In genomic region chr14:75473061-75473930, GRCm38 (mm10) we compare ENCODE assay signal across 11 mouse cellular contexts. TPM values are rescaled to one million over a fixed set of nuclear protein-coding genes. Genes with fewer than 3 reads are reported as not detected.
A peak's percentile ranks its signal among the peaks of the same experiment; 100 is the strongest.
DNase-seq lines count a peak whose midpoint lies in the region; ATAC-seq lines count a peak whose summit lies in the region.
"Had no signal": no experiment of that assay in that cellular context is flagged by ENCODE, and none has a peak within 500 bp of the region (broad histone marks: within the 10 kb centered on the region; RNA-seq: fewer than 3 reads in every experiment).

No protein-coding gene starts in this region.

- DNase-seq in heart, adult 18-20 months, result peak; percentile 17 to 22
- DNase-seq in 3134 (ENCODE audit: extremely low read depth, insufficient read length, low spot score), result peak; percentile 7
- peak; percentile 53 for DNase-seq in adrenal gland, postnatal 25 days
- no peak for DNase-seq in kidney, adult 11 months
- DNase-seq in cerebellum, adult 18-20 months, result no peak

- peaks cover 2% of the 10 kb centered on the region; the same call in 1 of the 2 replicates for H3K4me1 ChIP-seq in heart, embryonic 12.5 days (replicated peaks)
- peaks cover 21% of the 10 kb centered on the region for H3K4me1 ChIP-seq in hindbrain, embryonic 13.5 days (replicated peaks)

- H3K4me3 ChIP-seq in heart, embryonic 12.5 days, result no peak overlapping the region
- no peak overlapping the region for H3K4me3 ChIP-seq in hindbrain, embryonic 13.5 days

- 68% methylated on average over 9 of the region's 9 CpGs for WGBS in heart, embryonic 12.5 days
- WGBS in hindbrain, embryonic 13.5 days, result 53% methylated on average over 9 of the region's 9 CpGs

- no peak for ATAC-seq in heart, embryonic 12.5 days (ENCODE audit: insufficient number of reproducible peaks, low FRiP score)
- peak; percentile 75 for ATAC-seq in hindbrain, embryonic 13.5 days (ENCODE audit: low FRiP score)
- no peak for ATAC-seq in erythroid progenitor cell, adult 5-6 weeks (replicated peaks; ENCODE audit: low FRiP score, poor library complexity, severe bottlenecking)

- H3K4me2 ChIP-seq in heart, embryonic 12.5 days, result no peak overlapping the region
- H3K4me2 ChIP-seq in hindbrain, embryonic 13.5 days, result no peak overlapping the region

- H3K36me3 ChIP-seq in heart, embryonic 12.5 days, result no peaks in the 10 kb centered on the region
- no peaks in the 10 kb centered on the region for H3K36me3 ChIP-seq in hindbrain, embryonic 13.5 days

- no peak overlapping the region for H3K27ac ChIP-seq in heart, embryonic 12.5 days (ENCODE audit: poor library complexity, severe bottlenecking)
- peak overlapping the region; percentile 72 for H3K27ac ChIP-seq in hindbrain, embryonic 13.5 days
- H3K27ac ChIP-seq: liver, embryonic 14.5 days had no signal

- no peaks in the 10 kb centered on the region for H3K27me3 ChIP-seq in heart, embryonic 12.5 days (replicated peaks)
- no peaks in the 10 kb centered on the region for H3K27me3 ChIP-seq in hindbrain, embryonic 13.5 days

- H3K9me3 ChIP-seq in heart, embryonic 12.5 days (replicated peaks), result no peaks in the 10 kb centered on the region
- no peaks in the 10 kb centered on the region for H3K9me3 ChIP-seq in hindbrain, embryonic 13.5 days

- no peak overlapping the region for H3K9ac ChIP-seq in heart, embryonic 12.5 days
- peak overlapping the region; percentile 19; the same call in 1 of the 2 replicates for H3K9ac ChIP-seq in hindbrain, embryonic 13.5 days
- H3K9ac ChIP-seq: liver, embryonic 14.5 days had no signal

RNA-seq across cellular contexts. Expression of gene Siah3, which starts 17.5 kb away (rescaled TPM):
- total RNA-seq in heart, adult 18-20 months (2021), result not detected
- 0.05 TPM in 1 of 2 replicates, not detected in the other for polyA plus RNA-seq in heart, embryonic 12.5 days (2016; fragmentation: Nextera tagmentation; extraction: Ambion mirVana)
- total RNA-seq in adrenal gland, postnatal 25 days (2021), result 0.33 and 0.46 TPM in 2 replicates
- 4.0 and 4.5 TPM in 2 replicates for polyA plus RNA-seq in hindbrain, embryonic 13.5 days (2015; fragmentation: Nextera tagmentation; extraction: Ambion mirVana)
- not detected in 2 replicates for total RNA-seq in erythroid progenitor cell, adult 5-6 weeks (2015; ENCODE audit: low replicate concordance)
- total RNA-seq in erythroid progenitor cell, adult 5-6 weeks (2017; ENCODE audit: low replicate concordance), result not detected in 2 replicates
- total RNA-seq: neutrophil, adult 5-6 weeks had no signal
- polyA plus RNA-seq: testis, adult 2 months had no signal

Comparison
In these comparisons a context has a peak if more than half of its experiments do, and no peak if none do; other contexts are left out.
1. DNase-seq: peak in heart, adult 18-20 months (2 of 2), 3134 (single experiment) and adrenal gland, postnatal 25 days (single experiment); none in kidney, adult 11 months (single experiment) and cerebellum, adult 18-20 months (0 of 2).